Mouse (Mus musculus) NIH3T3 (cell line): Measurements from ENCODE around the gene Gm48552.

Experiments
- DNase-seq: peaks from one replicate; pipeline ENCODE4 v3.0.0-alpha.2; 2012; ENCODE audit warnings: low read depth

Gm48552 gene

GRCm38 (mm10) chr10:81406504-81407440 is 18.0 kb downstream of the Gm48552 start:
- no peak for DNase-seq

DNA sequence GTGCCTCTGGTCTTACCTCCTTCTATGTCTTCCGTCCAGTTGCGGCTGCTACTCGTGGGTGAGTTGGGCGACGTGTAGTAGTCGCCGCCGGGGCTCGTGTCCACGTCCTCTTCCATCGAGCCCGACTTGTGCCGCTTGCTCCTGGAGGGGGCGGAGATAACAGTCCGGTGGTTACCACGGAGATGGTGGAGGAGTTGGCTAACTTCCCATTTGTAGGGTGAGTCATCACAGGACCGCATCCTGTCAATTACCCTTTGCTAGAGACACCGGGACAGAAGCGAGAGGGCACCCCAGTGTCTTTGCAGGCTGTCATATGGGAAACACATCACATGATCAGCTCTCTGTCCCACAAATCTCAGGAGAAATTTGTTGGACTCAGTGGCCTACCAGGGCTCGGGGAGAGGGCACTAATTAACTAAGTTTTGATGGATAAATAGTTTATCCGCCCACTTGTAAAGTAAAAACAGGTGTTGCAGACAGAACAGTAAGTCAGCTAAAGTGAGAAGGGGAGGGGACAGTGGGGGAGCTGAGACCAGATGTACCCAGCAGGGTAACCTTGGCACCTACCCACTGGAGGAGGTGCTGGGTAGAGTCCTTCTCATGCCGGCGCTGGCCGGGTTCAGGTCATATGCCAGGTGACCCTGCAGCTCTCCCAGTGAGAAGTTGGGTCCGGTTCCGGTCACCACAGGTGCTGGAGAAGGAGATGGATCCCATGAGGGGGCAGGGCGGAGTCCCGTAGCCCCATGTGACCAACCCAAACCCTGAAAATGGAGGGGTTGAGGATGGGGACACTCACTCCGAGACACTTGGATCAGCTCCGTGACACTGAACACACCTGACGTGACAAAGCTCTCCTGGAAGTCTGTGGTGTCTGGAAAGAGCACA is 19.0 kb downstream of the Gm48552 start:
- DNase-seq = peak; percentile 97

GRCm38 (mm10) chr10:81408424-81408729 is 19.6 kb downstream of the Gm48552 start:
- no peak for DNase-seq

GRCm38 (mm10) chr10:81408871-81409291 is 20.1 kb downstream of the Gm48552 start:
- DNase-seq = peak; percentile 71

DNA sequence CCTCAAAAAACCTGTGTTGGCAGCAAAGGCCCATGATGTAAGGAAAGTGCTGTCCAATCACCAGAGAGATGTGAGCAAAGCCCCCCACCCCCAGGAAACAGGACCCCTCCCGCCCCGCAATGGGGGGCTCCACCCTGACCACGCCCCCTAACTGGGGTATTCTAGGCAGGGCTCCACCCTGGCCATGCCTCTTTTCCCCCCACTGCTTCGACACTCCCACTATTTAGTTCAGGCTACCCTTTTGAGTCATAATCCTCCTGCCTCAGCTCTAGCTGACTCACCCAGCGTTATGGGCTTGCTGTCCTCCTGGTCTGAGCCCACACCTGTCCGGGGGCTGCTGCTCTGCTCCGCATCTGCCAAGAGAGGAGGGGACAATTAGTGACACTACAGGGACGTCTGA is 20.5 kb downstream of the Gm48552 start:
- no peak for DNase-seq

GRCm38 (mm10) chr10:81410350-81410749 is 21.5 kb downstream of the Gm48552 start:
- DNase-seq = no peak

DNA sequence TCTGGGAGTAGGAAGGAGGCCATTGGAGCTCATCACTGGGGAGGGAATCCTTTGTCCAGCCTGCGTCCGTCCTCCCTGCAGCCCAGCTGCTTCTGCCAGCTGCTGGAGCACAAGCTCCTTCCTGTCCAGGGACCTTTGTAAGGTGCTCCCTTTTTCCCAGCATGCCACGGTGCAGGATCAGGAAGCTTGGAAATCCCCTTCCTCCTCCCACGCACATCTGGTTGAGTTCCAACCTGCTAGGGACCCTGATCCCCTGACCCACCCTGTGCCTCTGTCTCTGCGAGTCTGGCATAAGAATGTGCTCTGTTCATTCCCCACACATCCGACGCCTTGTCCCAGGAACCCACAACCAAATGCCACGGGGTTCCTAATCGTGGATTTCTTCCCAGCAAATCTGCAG is 22.2 kb downstream of the Gm48552 start:
- no peak for DNase-seq

GRCm38 (mm10) chr10:81411471-81412400 is 22.9 kb downstream of the Gm48552 start:
- peak; percentile 81 for DNase-seq

DNA sequence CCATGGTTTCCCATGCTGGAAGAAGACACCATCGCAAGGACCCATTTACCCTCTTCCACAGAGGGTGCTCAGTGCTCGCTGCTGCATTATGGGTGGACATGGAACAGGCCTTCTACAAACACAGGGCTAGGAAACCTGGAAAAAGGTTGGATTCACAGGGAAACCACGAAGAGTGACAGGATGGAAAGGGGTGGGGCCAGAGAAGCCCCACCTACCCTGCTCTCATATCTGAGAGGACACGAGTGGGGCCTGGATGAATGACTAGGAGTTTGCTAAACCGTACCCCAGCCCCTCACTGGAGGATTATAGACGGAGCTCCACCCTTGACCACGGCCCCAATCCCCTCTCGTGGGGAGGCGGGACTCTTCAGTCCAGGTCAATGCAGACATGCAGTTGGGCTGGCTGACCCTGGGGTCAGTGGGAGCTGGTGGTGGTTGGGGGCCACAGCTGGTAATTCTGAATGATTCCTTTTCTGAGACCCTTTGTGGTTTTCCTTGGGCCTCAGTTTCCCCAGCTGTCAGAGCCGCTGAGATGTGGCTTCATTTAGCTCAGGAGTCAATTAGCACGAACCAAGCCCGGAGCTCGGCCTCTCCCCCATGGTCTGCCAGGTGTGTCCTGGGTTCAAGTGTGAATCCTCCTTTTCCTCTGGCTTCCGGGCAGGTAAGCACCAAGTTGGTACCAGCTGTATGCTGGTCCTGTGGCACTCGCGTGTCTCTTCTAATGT is 23.9 kb downstream of the Gm48552 start:
- DNase-seq = peak; percentile 41

GRCm38 (mm10) chr10:81413310-81414261 is 24.8 kb downstream of the Gm48552 start:
- DNase-seq = peak; percentile 32

DNA sequence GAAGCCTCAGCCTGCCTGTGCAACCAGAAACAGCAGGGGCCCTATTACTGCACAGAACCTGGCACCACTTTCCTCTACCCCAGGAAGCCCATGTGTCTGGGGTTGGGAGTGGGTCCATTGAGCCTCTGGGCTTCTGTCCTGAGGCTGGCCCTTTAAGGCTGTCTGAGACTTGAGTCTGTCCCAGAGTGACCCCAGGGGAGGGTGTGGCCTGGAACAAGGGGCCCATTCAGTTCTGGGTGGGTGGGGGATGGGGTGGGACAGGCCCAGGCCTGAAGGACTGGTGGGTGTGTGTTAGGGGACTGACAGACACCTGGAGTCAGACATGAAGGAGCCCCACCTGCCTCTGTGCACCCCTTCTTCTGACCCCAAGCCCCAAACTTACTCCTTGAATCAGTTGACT is 25.9 kb downstream of the Gm48552 start:
- DNase-seq = peak; percentile 62

- no peak for DNase-seq
These were observed 26.3 kb downstream of the Gm48552 start for GRCm38 (mm10) chr10:81415146-81415545.

- no peak for DNase-seq
These were observed 26.9 kb downstream of the Gm48552 start for GRCm38 (mm10) chr10:81415549-81416310.

DNA sequence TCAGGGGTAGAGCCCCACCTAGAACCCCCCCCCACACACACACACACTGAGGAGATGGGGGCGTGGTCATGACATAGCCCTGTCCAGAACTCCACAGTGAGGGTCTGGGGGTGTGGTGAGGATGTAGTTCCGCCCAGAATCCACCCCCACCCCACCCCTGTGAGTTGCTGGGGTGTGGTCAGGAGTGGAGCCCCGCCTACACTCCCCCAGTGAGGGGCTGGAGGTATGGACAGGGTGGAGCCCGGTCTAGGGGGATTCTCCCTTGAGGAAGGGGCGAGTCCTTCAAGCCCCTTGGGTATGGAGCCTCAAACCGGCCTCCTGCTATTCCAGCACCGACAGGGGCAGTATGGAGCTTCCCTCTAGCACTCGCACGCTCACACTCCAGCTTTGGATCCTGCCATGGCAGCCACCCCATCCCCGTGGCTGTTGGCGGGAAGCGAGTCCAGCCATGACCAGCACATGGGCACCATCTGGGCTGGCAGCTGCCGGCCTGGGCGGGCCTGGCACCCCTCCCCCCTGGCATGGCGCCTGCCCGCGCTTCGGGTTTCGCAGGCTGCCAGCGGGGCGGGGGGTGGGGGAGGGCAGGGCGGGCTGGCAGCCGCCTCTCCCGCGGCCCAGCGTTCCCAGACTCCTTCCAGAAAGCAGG is 27.9 kb downstream of the Gm48552 start:
- peak; percentile 93 for DNase-seq

- DNase-seq = no peak
These were observed 28.7 kb downstream of the Gm48552 start for GRCm38 (mm10) chr10:81417227-81418215.

DNA sequence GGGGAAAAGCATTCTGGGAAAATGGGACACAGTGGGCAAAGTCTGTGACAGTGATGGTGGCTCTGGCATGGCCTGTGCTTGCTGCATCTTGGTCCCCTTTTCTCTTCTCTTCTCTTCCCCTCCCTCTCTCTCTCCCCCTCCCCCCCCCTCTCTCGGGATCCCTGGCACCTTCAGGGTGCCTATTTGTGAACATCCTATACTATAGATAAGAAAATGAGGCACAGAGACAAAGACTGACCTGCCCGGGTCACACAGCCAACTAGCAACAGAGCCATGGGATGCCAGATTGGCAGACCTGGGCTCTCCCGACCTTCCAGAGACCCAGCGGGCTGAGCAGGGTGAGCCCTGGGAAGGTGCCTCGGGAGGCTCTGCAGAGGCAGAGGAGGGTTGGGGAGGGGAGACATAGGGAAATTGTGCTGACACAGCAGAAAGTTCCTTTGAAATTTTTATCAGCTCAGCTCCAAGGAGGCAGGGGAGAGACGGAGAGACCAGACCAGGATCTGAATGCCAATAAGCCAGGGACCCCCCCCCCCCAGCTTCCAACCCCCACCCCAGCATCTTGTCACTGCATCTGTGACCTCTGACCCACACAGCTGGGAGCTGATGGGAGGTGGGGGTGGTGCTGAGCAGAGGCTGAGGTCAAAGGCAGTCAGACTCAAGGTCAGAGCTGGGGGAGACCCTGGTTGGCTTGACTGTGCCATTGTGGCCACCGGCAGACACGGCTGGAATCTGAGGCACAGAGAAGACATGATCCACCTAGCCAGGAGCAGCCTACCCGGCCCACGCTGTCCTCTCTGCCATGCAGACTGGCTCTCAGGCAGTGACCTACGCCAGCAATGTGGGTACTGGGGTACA is 29.6 kb downstream of the Gm48552 start:
- no peak for DNase-seq
